Mouse (Mus musculus): ENCODE results near the gene Mindy4.

DNA sequence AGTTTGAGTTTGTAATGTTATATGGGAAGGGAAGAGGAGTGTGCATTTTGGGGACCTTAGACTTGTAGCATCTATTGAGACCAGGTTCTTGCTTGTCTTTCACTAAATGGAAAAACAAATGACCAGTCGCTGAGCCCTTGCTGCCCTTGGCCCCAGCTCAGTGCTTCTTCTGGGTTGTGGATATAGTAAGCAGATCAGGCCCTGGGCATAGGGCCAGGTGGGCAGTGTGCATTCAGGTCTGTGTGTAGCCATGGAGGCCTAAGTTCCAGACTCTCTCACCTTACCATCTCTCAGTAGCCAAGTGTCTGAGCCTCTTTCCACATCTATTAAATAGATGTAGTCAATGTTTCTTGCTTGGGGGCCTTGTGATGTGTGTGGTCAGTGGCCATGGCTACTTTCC lies 92.1 kb downstream of the Mindy4 start:
- TF ChIP-seq POLR2A (IDR thresholded peaks at IDR 0.05; ENCODE audit: control insufficient read depth in 1 of 2, insufficient read depth in 1 of 2, low read depth in 1 of 2, low read length in 2 of 2, poor library complexity in 1 of 2): no peak
- no peak for TF ChIP-seq CTCF (IDR thresholded peaks at IDR 0.05 in 2 of 3, conservative IDR thresholded peaks at IDR 0.05 in 1 of 3; ENCODE audit: control insufficient read depth in 1 of 3, insufficient read depth in 1 of 3, low read depth in 2 of 3, low read length in 3 of 3, poor library complexity in 1 of 3, severe bottlenecking in 1 of 3)
- TF ChIP-seq CHD2 (IDR thresholded peaks at IDR 0.05; ENCODE audit: low read length): no peak
- no peak for TF ChIP-seq ZKSCAN1 (IDR thresholded peaks at IDR 0.05; ENCODE audit: low read depth, low read length)
- TF ChIP-seq MAZ (IDR thresholded peaks at IDR 0.05; ENCODE audit: low read depth, low read length): no peak
- TF ChIP-seq EP300 (IDR thresholded peaks at IDR 0.05; ENCODE audit: low read depth in 1 of 2, low read length in 2 of 2): no peak
- no peak for TF ChIP-seq USF1 (IDR thresholded peaks at IDR 0.05; ENCODE audit: low read depth, low read length)
- TF ChIP-seq RAD21 (IDR thresholded peaks at IDR 0.05; ENCODE audit: low read depth, low read length): no peak
- no peak for TF ChIP-seq POLR2AphosphoS5 (IDR thresholded peaks at IDR 0.05; ENCODE audit: borderline replicate concordance, low read depth, low read length)
- TF ChIP-seq RCOR1 (IDR thresholded peaks at IDR 0.05; ENCODE audit: low read depth, low read length): no peak
- TF ChIP-seq GATA1 (IDR thresholded peaks at IDR 0.05; ENCODE audit: low read depth, low read length): no peak
- no peak for TF ChIP-seq MAFK (IDR thresholded peaks at IDR 0.05; ENCODE audit: borderline replicate concordance, low read depth, low read length)

All from MEL (cell line).